Mouse (Mus musculus): ENCODE measurements around the gene Tns1. TPM values are rescaled to one million over a fixed set of nuclear protein-coding genes. Genes with fewer than 3 reads are reported as not detected.

The Tns1 gene
- polyA plus RNA-seq, 1 experiment = 25.8 TPM

GRCm38 (mm10) chr1:74094497-74095270, 29.6 kb downstream of the Tns1 start:
- 31% methylated on average over 7 of the region's 7 CpGs for WGBS
- no peak for DNase-seq (ENCODE audit: low read depth, low spot score)

GRCm38 (mm10) chr1:74093447-74093846, 30.8 kb downstream of the Tns1 start:
- no peak for DNase-seq (ENCODE audit: low read depth, low spot score)
- WGBS = 85% methylated on average over 5 of the region's 5 CpGs

GRCm38 (mm10) chr1:74092242-74092641, 32.0 kb downstream of the Tns1 start:
- DNase-seq (ENCODE audit: low read depth, low spot score) = no peak

DNA sequence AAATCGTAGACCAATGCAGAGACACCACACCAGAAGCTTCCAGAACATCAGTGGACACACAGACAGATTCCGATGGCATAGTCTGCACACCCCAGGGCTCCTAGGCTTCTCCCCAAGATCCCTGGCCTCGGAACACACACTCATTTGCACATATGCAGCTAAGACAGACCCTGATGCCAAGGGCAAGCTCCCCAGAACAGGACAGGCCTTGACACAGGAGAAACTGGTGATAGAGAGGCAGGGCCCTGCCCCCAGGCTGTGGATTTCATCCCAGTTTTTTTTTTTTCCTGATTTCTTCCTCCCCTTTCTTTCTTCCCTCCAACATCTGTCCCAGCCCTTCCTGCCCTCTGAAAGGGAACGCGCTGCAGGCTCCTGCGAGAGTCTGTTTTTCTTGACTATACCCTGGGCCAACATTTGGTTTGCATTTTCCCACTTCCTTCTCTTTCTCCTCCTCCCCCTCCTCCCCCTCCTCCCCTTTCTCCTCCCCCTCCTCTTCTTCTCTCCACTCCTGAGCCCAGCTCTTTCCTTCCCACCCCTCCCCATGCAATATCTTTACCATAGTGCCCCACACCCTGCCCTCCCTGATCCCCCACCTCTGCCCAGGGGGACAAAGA, 32.5 kb downstream of the Tns1 start:
- DNase-seq (ENCODE audit: low read depth, low spot score) = no peak
- WGBS = 53% methylated on average over 6 of the region's 6 CpGs

More at GRCm38 (mm10) chr1:74092242-74092641, 32.0 kb downstream of the Tns1 start:
- WGBS = 25% methylated on average over 10 of the region's 10 CpGs

- DNase-seq (ENCODE audit: low read depth, low spot score) = no peak
- 45% methylated on average over 7 of the region's 7 CpGs for WGBS
Observed at GRCm38 (mm10) chr1:74091138-74091537, 33.1 kb downstream of the Tns1 start.

GRCm38 (mm10) chr1:74090329-74090728, 33.9 kb downstream of the Tns1 start:
- DNase-seq (ENCODE audit: low read depth, low spot score) = no peak
- 69% methylated on average over 7 of the region's 7 CpGs for WGBS

- WGBS = 71% methylated on average over 1 of the region's 1 CpGs
- DNase-seq (ENCODE audit: low read depth, low spot score) = no peak
Observed at GRCm38 (mm10) chr1:74088569-74088968, 35.7 kb downstream of the Tns1 start.

- 94% methylated on average over 7 of the region's 7 CpGs for WGBS
Observed at GRCm38 (mm10) chr1:74085566-74085965, 38.7 kb downstream of the Tns1 start.

DNA sequence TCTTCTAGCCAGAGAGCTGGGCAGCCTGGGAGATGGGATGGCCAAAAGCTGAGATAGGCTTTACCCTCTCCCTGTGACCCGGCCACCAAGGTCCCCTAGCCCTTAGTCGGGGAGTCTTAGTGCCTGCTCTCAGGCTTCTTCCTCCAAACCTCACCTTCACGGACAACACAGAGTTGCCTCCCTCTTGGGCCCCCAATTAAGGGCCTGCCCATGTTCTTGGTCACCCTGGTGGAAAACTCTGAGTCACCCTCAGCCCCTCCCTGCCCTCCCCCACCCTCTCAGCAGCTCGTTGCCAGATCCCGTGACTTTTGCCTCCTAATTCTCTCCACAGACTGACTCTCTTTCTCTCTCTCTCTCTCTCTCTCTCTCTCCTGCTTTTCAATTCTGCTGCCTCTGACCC, 39.5 kb downstream of the Tns1 start:
- DNase-seq (ENCODE audit: low read depth, low spot score) = no peak
- WGBS = 36% methylated on average over 5 of the region's 5 CpGs

More at GRCm38 (mm10) chr1:74085566-74085965, 38.7 kb downstream of the Tns1 start:
- no peak for DNase-seq (ENCODE audit: low read depth, low spot score)

DNA sequence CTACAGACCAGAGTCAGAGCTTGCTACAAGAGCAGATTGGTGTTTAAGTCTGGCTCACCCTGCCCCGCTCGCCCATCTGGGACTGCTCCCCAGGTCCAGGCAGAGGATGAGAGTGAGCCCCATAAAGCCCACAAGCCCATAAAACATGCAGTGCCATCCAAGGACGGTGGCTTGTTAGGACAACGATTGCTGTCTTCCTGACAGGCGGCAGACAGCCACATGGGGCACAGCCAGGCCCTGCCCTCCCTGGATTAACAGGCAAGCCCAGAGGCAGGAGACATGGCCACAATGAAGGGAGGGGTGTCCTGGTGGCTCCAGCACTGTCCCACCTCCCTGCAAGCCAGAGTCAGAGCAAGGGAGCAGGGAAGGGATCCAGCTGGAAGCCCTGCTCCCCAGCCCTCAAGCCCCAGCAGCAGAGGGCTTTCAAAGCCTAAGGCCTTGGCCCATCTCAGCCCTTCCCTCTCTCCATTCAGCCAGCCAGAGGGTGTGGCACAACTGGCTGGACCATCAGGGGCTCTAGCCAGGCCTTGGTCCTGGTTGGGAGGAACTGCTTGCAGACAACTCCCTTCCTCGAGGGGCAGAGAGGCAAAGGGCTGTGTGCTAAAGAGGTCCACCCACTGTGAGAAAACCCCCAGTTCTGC, 40.1 kb downstream of the Tns1 start:
- no peak for DNase-seq (ENCODE audit: low read depth, low spot score)
- 39% methylated on average over 6 of the region's 6 CpGs for WGBS

DNA sequence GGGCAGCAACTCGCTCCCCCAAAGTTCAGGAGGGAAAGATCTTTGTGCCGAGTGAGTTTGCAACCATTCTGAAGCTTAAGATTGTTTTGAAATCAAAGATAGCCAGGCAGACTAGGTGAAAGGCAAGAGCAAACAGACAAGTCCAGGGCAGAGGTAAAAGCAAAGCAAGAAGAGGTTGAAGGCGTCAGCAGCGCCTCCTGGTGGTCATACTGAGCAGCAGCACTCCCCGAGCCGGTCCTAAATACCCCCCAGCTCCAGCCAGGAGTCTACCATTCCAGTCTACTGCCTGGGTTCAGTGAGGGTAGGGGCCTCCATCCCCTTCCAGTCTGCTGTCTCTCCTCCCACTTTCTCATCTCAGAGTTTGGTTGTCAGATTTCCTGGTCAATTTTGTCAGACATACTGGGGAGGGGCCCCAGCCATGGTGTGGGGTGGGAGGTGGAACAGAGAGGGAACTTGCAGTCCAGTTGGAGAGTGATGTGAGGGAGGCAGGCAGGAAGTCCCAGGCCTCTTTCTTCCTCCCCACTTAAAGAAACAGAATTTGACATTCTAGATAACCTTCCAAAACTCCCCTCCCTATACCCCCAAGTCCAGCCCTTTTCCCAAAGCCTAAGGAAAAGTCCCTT, 41.3 kb downstream of the Tns1 start:
- no peak for DNase-seq (ENCODE audit: low read depth, low spot score)
- WGBS = 9% methylated on average over 6 of the region's 6 CpGs

GRCm38 (mm10) chr1:74081573-74081989, 42.7 kb downstream of the Tns1 start:
- 1% methylated on average over 2 of the region's 2 CpGs for WGBS
- no peak for DNase-seq (ENCODE audit: low read depth, low spot score)

DNA sequence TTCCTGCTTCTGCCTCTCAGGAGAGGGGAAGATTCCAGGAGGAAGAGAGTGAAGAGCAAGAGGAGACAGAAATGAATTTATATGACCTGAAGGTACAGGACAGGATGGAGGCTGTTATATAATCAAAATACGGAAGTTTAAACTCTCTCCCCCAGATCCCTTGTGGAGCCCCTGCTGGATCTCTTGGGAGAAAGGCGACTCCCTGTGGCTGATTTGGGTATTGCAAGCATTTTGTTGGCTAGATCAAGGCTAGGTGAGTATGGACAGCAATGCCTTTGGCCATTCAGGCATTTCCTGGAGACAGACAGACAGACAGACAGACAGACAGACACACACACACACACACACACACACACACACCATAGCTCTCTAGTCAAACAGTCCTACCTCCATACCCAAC, 46.9 kb downstream of the Tns1 start:
- DNase-seq (ENCODE audit: low read depth, low spot score) = no peak
- 4% methylated on average over 2 of the region's 2 CpGs for WGBS

DNA sequence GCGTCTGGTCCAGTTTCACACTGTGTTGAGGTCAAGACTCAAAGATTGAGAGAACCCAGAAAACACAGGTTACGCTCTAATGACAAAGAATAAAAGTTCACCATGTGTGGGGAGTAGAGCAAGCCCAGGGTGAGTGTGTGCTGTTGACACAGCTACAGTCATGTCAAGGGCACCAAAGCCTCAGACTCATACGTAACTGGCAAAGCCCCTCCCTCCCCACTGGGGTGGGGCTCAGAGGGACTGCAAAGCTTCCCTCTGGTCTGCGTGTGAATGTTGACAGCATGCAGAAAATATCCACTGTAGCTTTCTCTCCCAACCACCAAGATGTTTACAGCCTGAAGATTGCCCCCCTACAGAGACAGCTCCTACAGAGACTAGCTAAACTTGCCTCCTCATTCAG, 48.0 kb downstream of the Tns1 start:
- 50% methylated on average over 4 of the region's 4 CpGs for WGBS
- DNase-seq (ENCODE audit: low read depth, low spot score) = no peak

GRCm38 (mm10) chr1:74074693-74075485, 49.4 kb downstream of the Tns1 start:
- no peak for DNase-seq (ENCODE audit: low read depth, low spot score)
- WGBS = 83% methylated on average over 7 of the region's 7 CpGs

GRCm38 (mm10) chr1:74073791-74074190, 50.5 kb downstream of the Tns1 start:
- 71% methylated on average over 6 of the region's 6 CpGs for WGBS
- DNase-seq (ENCODE audit: low read depth, low spot score) = no peak

- no peak for DNase-seq (ENCODE audit: low read depth, low spot score)
- WGBS = 74% methylated on average over 4 of the region's 4 CpGs
Observed at GRCm38 (mm10) chr1:74070745-74071144, 53.5 kb downstream of the Tns1 start.

DNA sequence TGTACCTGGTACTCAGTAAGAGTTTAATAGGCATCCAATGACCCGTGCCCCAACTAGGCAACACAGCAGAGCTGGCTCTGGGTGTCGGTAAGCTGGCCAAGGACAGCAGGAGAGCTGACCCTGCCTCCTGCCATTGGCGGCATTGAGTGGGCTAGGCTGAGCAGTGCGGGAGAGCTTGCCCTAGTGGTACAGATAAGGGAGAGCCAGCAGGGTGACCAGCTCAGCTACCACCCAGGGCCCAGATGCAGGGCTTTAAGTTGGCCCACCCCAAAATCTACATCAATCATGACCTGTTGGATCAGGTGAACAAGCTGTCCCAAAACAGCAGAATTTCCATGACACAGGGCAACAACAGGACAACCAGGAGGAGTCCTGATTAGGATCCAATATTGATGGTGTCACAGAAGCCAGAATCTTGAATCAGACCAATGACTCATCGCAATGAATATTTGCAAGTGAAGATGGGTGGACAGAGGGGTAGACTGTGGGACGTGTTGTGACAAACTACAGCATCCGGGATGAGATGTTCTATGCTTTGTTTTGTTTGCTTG, 54.2 kb downstream of the Tns1 start:
- DNase-seq (ENCODE audit: low read depth, low spot score) = no peak
- 65% methylated on average over 7 of the region's 7 CpGs for WGBS

DNA sequence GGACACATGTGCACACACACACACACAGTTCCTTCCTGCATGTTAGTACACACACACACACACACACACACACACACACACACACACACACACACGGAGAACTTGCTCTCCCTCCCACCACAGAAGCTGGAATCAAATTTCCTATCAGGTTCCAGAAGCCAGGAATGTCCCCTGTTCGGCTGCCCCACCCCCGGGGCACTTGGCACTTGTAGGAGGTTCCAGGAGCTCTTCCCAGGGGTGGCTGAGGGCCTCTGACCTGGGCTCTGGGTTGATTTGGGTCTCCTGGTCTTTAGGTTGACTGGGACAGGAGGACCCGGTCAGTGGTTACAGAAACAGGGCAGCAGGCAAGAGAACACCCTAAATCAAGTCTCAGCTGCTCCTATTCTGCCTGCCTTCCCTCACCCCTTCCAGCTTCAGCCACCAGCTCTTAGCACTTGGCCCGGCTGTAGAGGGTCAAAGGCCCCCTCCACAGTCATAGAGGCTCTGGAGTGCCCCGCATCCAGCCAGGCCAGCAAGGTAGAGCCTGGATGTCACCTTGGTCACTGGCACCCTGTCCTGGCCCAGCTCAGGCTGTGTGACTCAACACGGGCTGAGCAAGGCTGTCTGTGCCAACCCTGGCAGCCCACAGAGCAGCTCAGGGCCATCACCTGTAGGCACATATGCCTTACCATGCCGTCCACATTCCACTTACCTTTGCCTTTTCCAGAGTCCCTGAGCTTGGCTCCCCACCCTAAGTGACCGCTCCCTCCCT, 55.0 kb downstream of the Tns1 start:
- no peak for DNase-seq (ENCODE audit: low read depth, low spot score)
- WGBS = 52% methylated on average over 9 of the region's 9 CpGs

Measured in large intestine, adult 2 months (tissue).